Mouse (Mus musculus) forebrain, embryonic 11.5 days (tissue): Measurements from ENCODE around the gene Frat1. TPM values are rescaled to one million over a fixed set of nuclear protein-coding genes. Genes with fewer than 3 reads are reported as not detected.
A peak's percentile ranks its signal among the peaks of the same experiment; 100 is the strongest.
"Not testable (repeated sequence)": the region's sequence is repeated elsewhere in the genome, so short reads cannot be mapped to it uniquely, and the experiment has no call there.

ENCODE experiments used
- ATAC-seq: fragments of 200-750 bp; cut with Nextera tagmentation; replicated peaks from 2 replicates; pipeline ENCODE4 v1.8.0; 2017; ENCODE audit warnings: moderate TSS enrichment; ENCODE audit not compliant: low FRiP score
- DNase-seq: peaks from one replicate; pipeline ENCODE4 v3.0.0-alpha.2; 2017; ENCODE audit warnings: low spot score
- H3K27ac ChIP-seq: fragments of 300-500 bp; sonication (generic); 2 replicates; pipeline ENCODE4 v1.5.1; 2014; ENCODE audit warnings: low read depth, low read length
- H3K27me3 ChIP-seq: fragments of 300-500 bp; sonication (generic); 2 replicates; pipeline ENCODE4 v1.6.1; 2014; ENCODE audit warnings: mild to moderate bottlenecking, low read length, mixed read lengths; ENCODE audit not compliant: control insufficient read depth, insufficient read depth
- H3K36me3 ChIP-seq: fragments of 300-500 bp; sonication (generic); 2 replicates; pipeline ENCODE4 v1.6.1; 2014; ENCODE audit warnings: mild to moderate bottlenecking, low read length, moderate library complexity, mixed read lengths; ENCODE audit not compliant: control insufficient read depth, insufficient read depth
- H3K4me1 ChIP-seq: fragments of 300-500 bp; sonication (generic); replicated peaks from 2 replicates; pipeline ENCODE4 v1.6.1; 2014; ENCODE audit warnings: low read length, mixed read lengths; ENCODE audit not compliant: control insufficient read depth, insufficient read depth
- H3K4me2 ChIP-seq: fragments of 300-500 bp; sonication (generic); 2 replicates; pipeline ENCODE4 v1.6.1; 2014; ENCODE audit warnings: low read depth, mild to moderate bottlenecking, low read length, moderate library complexity, mixed read lengths; ENCODE audit not compliant: severe bottlenecking
- H3K4me3 ChIP-seq: fragments of 300-500 bp; sonication (generic); 2 replicates; pipeline ENCODE4 v1.5.1; 2014; ENCODE audit warnings: low read depth, low read length
- H3K9ac ChIP-seq: fragments of 300-500 bp; sonication (generic); 2 replicates; pipeline ENCODE4 v1.6.1; 2014; ENCODE audit warnings: low read length
- H3K9me3 ChIP-seq: fragments of 300-500 bp; sonication (generic); 2 replicates; pipeline ENCODE4 v1.6.1; 2016; ENCODE audit warnings: low read length, mixed read lengths; ENCODE audit not compliant: control insufficient read depth
- WGBS: fragments of 180-500 bp; shearing (Covaris S2); extraction: QIAGEN DNeasy Blood & Tissue Kit; methylation state at CpG from one replicate; pipeline ENCODE4 v1.1.7; 2014; 5-methylcytosine and 5-hydroxymethylcytosine counted together
- polyA plus RNA-seq: library from polyadenylated mRNA; unstranded; fragments of >200 nt; fragmentation: Nextera tagmentation; extraction: Ambion mirVana; gene quantifications from 2 replicates; pipeline ENCODE4 v1.2.1, GENCODE M21; 2014

Frat1 gene
- polyA plus RNA-seq, 1 experiment from 2014 or later, result 13.2 TPM

DNA sequence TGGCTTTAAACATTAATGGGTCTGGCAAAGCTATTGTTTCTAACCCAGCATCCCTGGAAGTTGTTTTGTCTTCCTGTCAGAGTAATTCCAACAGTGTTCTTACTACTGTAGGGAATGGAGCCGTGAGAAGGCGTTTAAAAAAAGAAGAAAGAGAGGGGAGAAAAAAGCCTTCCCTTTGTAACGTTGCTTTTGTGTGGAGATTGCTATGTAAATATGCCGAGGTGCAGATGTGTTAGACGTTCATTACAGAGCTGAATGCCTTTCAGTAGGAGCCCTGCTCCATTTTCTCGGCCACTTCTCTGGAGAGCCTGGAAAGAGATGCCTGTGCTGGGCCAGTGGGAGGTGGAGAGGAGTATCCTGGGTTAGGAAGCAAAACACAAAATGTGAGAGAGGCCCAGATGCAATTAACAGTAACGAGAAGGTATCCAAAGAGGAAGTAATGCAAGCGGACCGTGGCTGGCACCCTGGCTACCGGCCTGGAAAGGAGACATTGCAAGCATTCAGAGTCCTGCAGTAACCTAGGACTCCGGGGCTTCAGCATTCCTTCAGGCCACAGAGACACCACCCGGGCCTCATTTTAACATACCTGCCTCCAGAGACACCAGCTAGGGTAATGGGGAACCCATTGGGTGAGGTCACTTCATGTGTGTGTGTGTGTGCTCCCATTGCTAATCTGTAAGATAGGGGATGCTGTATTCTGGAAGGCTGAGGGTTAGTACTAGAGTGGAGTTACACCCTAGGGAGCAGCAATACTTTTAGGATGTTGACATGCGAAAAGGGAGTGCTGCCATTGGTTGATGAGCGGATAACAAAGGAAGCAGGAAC lies 21.2 kb downstream of the Frat1 start:
- peak overlapping the region; percentile 80 for H3K27ac ChIP-seq
- 12% methylated on average over 14 of the region's 14 CpGs for WGBS
- peak; percentile 59 for DNase-seq
- peak; percentile 20; the same call in 1 of the 2 replicates for ATAC-seq
- peak overlapping the region; percentile 42 for H3K9ac ChIP-seq
- no peak overlapping the region for H3K4me3 ChIP-seq
- H3K27me3 ChIP-seq, result no peaks in the 10 kb centered on the region
- H3K4me2 ChIP-seq, result peak overlapping the region; percentile 41
- peaks cover 25% of the 10 kb centered on the region; the same call in 1 of the 2 replicates for H3K4me1 ChIP-seq
- no peaks in the 10 kb centered on the region for H3K36me3 ChIP-seq
- H3K9me3 ChIP-seq, result no peaks in the 10 kb centered on the region

DNA sequence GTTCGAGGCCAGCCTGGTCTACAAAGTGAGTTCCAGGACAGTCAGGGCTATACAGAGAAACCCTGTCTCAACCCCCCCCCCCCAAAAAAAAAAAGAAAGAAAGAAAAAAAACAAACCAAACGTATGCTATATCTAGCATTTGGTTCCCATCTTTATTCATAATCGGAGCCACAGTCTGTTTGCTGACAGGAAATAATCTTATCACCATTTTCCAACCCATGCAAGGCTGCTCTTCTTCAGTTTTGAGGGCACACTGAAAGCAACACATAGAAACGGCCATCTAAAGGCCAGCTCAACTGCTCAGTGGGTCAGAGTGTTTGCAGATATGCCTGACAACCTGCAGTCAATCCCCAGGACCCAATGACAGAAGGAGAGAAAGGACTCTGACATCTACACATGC lies 22.7 kb downstream of the Frat1 start:
- Histone ChIP-seq H3K4me1 (peaks cover 22% of the 10 kb centered on the region; the same call in 1 of the 2 replicates), H3K4me3 (no peak overlapping the region), H3K27ac (no peak overlapping the region), H3K36me3 (no peaks in the 10 kb centered on the region), H3K27me3 (no peaks in the 10 kb centered on the region), H3K9me3 (no peaks in the 10 kb centered on the region), H3K9ac (no peak overlapping the region), H3K4me2 (no peak overlapping the region)
- ATAC-seq (no peak), DNase-seq (no peak)
- WGBS, result 91% methylated on average over 4 of the region's 4 CpGs

DNA sequence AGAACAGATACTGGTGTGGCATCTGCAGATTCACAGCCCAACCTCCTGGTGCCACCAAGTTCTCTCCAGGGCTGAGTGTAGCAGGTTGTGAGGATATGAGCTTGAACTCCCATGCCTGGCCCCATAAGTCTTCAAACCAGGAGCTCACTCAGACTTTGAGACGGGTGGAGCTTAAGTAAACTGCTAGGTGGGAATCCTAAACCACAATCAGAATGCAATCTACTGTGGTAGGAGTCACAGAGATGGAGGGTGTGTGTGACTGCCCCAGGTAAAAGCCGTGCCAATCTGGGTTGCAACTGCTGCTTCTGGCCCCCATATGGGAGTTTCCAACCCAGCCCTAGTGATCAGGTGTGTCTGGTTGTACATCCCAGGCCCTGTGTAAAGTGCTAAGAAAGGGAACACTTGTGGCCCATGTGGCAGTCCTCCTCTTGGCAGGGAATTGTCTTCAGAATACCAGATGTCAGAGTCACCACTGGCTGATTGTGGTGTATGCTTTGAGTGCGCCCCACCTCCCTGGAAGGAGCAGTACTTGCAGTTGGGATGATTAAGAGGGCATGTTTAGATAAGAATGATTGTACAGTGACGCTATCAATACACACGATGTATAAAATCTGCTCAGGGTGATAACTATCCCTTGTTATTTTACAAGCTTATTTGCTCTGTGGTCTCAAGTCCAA lies 27.5 kb downstream of the Frat1 start:
- Histone ChIP-seq H3K9me3 (no peaks in the 10 kb centered on the region), H3K27me3 (no peaks in the 10 kb centered on the region), H3K27ac (no peak overlapping the region), H3K4me3 (no peak overlapping the region), H3K4me2 (no peak overlapping the region), H3K9ac (no peak overlapping the region), H3K4me1 (no peaks in the 10 kb centered on the region), H3K36me3 (no peaks in the 10 kb centered on the region; the same call in 1 of the 2 replicates)
- no peak for ATAC-seq
- DNase-seq, result no peak
- WGBS, result 91% methylated on average over 5 of the region's 5 CpGs

DNA sequence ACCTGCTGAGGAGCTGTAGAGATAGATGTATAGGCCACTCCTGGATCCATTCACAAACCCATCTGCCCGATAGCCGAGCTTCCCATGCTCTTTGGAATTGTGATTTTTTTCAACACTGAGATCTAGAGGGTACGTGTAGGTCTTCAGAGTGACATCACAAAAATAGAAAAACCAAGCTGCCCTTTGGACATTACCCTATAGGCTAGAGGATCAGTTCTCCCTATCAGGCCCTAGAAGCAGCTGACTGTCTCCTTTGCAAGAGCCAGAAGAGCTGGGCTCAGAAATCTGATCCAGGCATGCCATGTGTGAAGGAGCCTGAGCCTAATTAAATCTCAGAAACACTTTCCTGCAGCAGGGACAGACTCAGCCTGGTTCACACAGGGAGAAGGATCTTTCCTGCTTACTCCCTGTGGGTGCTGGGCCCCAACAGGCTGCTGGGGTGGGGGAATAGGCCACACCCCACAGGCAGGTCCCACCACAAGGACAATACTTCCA lies 28.1 kb downstream of the Frat1 start:
- DNase-seq (no peak), ATAC-seq (no peak)
- no peaks in the 10 kb centered on the region for H3K9me3 ChIP-seq
- H3K27me3 ChIP-seq, result no peaks in the 10 kb centered on the region
- no peaks in the 10 kb centered on the region; the same call in 1 of the 2 replicates for H3K36me3 ChIP-seq
- H3K9ac ChIP-seq, result no peak overlapping the region
- H3K4me2 ChIP-seq, result no peak overlapping the region
- no peaks in the 10 kb centered on the region for H3K4me1 ChIP-seq
- H3K4me3 ChIP-seq, result no peak overlapping the region
- no peak overlapping the region for H3K27ac ChIP-seq
- 77% methylated on average over 3 of the region's 3 CpGs for WGBS

DNA sequence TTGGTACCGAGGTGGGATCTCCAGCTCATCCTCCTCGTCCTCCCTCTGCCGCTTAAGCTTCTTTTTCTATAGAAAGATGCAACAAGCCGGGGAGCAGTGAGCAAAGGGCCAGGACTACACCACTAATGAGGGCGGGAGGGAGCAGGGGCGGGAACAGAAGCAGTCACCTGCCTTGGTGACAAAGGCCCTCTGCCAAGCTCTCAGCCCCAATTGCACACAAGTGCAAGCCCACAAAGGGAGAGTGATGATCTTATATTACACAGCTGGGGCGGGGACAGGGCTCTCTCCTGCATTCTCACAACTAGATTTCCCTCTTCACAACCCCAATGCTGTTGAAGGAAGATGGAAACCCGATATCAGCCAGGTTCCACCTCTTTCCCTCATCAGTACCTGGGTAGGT lies 36.9 kb downstream of the Frat1 start:
- no peaks in the 10 kb centered on the region for H3K4me1 ChIP-seq
- 87% methylated on average over 8 of the region's 8 CpGs for WGBS
- no peak overlapping the region for H3K9ac ChIP-seq
- H3K9me3 ChIP-seq, result no peaks in the 10 kb centered on the region
- no peaks in the 10 kb centered on the region for H3K27me3 ChIP-seq
- no peak for DNase-seq
- H3K4me3 ChIP-seq, result no peak overlapping the region
- H3K4me2 ChIP-seq, result no peak overlapping the region
- no peak overlapping the region for H3K27ac ChIP-seq
- H3K36me3 ChIP-seq, result no peaks in the 10 kb centered on the region; the same call in 1 of the 2 replicates
- no peak for ATAC-seq

DNA sequence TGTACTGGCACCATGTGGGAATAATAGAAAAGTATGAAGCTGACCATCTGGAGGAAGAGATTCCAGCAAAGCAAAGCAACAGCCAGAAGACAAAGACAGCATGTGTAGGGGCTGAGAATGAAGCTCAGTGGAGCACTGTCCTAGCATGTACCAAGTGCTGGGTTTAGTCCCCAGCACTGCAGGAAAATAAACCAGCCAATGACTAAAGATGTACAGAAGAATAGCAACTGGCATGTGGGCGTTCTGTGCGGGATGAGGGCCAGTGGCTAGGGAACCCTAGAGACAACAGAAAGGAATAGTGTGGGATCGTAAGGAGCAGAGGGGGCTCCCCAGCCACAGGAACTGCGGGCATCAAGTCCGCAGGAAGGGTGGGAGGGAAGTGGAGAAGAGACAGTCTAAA lies 39.5 kb downstream of the Frat1 start:
- no peak for ATAC-seq
- no peaks in the 10 kb centered on the region for H3K4me1 ChIP-seq
- H3K27ac ChIP-seq, result no peak overlapping the region
- H3K36me3 ChIP-seq, result no peaks in the 10 kb centered on the region; the same call in 1 of the 2 replicates
- no peaks in the 10 kb centered on the region for H3K27me3 ChIP-seq
- no peak for DNase-seq
- no peak overlapping the region for H3K4me2 ChIP-seq
- no peaks in the 10 kb centered on the region for H3K9me3 ChIP-seq
- no peak overlapping the region for H3K4me3 ChIP-seq
- WGBS, result 91% methylated on average over 5 of the region's 5 CpGs
- no peak overlapping the region for H3K9ac ChIP-seq

DNA sequence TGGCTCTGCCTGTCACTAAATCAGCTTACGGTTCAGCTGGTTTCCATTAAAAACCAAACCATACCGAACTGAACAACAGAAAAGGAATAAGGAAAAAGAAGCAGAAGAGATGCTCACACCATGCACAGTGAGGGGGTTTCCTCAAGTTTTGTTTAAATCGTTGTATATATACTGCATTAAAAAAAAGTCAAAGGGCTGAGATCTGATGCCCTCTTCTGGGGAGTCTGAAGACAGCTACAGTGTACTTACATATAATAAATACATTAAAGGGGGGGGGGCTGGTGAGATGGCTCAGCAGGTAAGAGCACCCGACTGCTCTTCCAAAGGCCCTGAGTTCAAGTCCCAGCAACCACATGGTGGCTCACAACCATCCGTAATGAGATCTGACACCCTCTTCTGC lies 40.2 kb downstream of the Frat1 start:
- WGBS, result 89% methylated on average over 5 of the region's 5 CpGs
- H3K27ac ChIP-seq, DNase-seq, H3K4me3 ChIP-seq, H3K9me3 ChIP-seq, H3K27me3 ChIP-seq, H3K36me3 ChIP-seq, H3K9ac ChIP-seq, H3K4me1 ChIP-seq, H3K4me2 ChIP-seq, ATAC-seq: not testable (repeated sequence)

DNA sequence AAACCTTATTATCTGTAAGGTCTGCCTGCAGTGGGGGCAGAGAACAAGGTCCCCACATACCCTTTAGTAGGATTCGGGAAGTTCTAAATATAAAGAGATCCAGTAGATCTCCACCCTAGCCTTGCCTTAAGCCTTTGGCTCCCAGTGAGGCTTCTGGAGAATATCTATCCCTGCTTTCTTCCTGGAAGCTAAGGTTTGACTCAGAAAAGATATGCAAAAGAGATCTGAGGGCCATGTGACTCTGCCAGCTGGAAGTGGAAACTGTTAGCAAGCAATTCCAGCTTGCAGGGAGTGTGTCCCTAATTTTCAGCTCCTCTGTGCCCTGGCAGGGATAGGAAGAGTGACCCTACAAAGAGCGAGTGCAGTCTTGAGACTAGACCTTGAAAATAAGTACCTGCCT lies 42.5 kb downstream of the Frat1 start:
- Histone ChIP-seq H3K9me3 (no peaks in the 10 kb centered on the region), H3K4me2 (no peak overlapping the region), H3K4me3 (no peak overlapping the region), H3K9ac (no peak overlapping the region), H3K36me3 (no peaks in the 10 kb centered on the region; the same call in 1 of the 2 replicates), H3K27me3 (no peaks in the 10 kb centered on the region), H3K27ac (no peak overlapping the region), H3K4me1 (no peaks in the 10 kb centered on the region)
- ATAC-seq (no peak), DNase-seq (no peak)
- WGBS, result 90% methylated on average over 2 of the region's 2 CpGs
